Mouse (Mus musculus) liver, embryonic 14.5 days (tissue): Measurements from ENCODE around the gene Cavin4.

Source experiments
- CTCF ChIP-seq: IDR thresholded peaks from 2 replicates; pipeline ENCODE4 v1.5.1; 2016; ENCODE audit warnings: antibody characterized with exemption, low read depth, control low read depth
- EP300 ChIP-seq: IDR thresholded peaks from 2 replicates; pipeline ENCODE4 v1.6.1; 2016; ENCODE audit warnings: antibody characterized with exemption, low read depth

GRCm38 (mm10) chr4:48646143-48646542 is 17.2 kb upstream of the Cavin4 start:
- no peak for TF ChIP-seq CTCF
- no peak for TF ChIP-seq EP300
